Mouse (Mus musculus) megakaryocyte, adult 5-6 weeks (primary cell): ENCODE data around the gene Magi1. TPM values are rescaled to one million over a fixed set of nuclear protein-coding genes. Genes with fewer than 3 reads are reported as not detected.

Experiments
- ATAC-seq: 2 replicates; pipeline ENCODE4 v1.8.0; 2016; ENCODE audit warnings: mild to moderate bottlenecking, inconsistent platforms; ENCODE audit not compliant: poor library complexity, severe bottlenecking
- total RNA-seq, 2 experiments: library from RNA; stranded (forward) in 1 of 2; stranded (reverse) in 1 of 2; fragments of 153-499, 151-499 nt in 1 of 2; fragments of 221-1000, 200-1000 nt in 1 of 2; gene quantifications; 2 replicates each; pipeline versions ENCODE4 v1.2.3 to v1.2.4; 2015 to 2017

Gene Magi1
- total RNA-seq, 2 experiments from 2014 or later: 0.09 TPM; not detected in 1

GRCm38 (mm10) chr6:93845080-93845479, 438.6 kb downstream of the Magi1 start:
- no peak for ATAC-seq

- no peak for ATAC-seq
Measured at GRCm38 (mm10) chr6:93844576-93844975, 439.1 kb downstream of the Magi1 start.

DNA sequence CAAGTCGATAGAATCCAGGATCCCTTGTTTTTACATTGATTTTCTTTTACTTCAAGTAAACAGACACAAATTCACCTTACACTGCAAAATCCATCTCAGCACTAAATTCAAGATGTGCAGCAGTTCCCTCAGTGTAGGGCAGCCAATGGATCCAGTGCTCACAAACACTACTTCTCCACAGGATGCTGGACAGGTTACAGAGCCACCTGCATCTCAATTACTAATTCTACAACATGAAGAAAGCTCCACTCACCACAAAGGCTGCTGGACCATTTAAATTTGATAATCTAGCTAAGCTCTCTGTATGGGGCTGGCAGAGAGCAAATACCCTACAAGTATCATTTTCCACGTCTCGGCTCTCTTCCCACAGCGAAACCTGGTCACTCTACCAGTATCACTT, 445.3 kb downstream of the Magi1 start:
- no peak for ATAC-seq

DNA sequence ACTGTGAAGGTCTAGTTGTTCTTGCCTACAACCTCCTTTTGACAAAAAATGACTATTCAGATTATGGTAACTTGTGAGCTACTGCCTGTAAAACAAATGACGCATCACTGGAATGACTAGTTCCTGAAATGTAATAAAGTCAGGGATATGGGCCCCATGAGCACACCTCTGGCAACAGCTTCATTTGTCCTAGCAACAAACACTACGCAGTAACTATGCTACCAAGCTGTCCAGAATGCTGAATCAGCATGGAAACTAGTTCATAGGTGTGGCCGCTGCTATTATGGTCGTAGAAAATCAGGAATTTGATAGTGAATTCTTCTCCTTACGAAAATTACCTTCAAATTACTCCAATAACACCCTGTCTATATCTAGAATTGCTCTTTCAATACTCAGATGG, 447.1 kb downstream of the Magi1 start:
- ATAC-seq: no peak

DNA sequence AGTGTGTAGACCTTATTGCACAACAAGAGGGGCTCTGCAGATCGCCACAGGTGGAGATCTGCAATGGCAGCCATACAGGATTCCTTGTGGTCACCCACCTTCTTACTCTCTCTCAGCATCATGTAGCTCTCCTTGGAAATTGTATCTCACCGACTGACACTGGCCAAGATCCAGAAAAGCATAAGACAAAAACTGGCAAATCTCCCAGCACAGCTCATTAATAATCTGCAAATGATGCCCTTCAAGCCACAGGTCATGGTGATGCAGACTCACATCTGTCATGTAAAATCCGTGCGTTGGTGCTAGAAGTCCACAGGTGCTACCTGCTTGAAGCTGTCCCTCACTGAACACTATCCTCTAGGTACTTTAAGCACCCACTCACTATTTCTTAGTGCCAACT, 448.5 kb downstream of the Magi1 start:
- ATAC-seq: no peak

GRCm38 (mm10) chr6:93828262-93828661, 455.5 kb downstream of the Magi1 start:
- no peak for ATAC-seq

DNA sequence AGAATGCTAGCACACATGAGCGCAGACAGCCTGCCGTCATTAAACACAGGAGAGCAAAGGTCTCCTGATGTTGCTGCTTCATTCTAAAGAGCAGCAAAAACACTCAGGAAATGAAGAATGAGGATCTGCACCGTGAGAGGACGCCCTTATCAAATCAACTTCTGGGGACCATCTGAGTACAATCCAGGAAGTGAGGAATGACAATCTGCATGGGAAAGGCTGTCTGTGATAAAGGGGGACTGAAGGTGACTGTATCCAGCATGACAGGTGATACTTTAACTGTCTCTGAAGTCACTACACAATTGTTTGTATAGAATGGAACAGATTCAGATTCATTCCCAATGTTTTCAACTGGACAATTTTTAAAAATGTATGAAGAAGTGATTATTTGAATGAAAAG, 456.8 kb downstream of the Magi1 start:
- ATAC-seq: no peak

DNA sequence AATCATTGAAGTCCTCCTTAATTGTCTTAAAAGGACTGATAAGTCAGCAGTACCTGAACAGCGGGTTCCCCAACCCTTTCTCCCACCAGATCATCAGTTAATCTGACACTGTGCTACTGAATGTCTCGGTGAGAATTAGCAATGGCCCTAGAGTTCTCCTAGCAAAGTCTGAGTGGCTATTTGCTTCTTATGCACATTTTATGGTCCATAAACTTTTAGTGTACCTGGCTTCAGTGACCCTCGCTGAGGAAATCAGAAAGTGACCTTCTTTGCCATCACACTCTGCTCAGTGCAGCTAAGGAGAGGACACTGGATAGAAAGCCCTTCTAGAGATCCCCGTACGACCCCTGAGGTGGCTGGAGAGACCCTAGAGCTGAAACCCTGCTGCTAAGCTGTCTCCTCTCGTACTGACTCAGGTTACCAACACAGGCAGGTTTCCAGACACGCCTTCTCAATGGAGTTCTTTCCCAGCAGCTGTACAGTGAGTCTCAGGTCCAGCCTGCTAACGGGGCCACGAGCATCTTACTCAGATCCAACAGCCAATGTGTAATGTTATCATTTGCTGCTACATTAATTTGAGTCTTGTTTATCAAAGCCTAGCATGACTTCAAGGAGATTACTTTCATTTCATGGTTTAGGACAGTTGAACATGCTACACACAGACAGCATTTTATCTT, 461.4 kb downstream of the Magi1 start:
- ATAC-seq: no peak

GRCm38 (mm10) chr6:93821512-93821911, 462.2 kb downstream of the Magi1 start:
- ATAC-seq: no peak

DNA sequence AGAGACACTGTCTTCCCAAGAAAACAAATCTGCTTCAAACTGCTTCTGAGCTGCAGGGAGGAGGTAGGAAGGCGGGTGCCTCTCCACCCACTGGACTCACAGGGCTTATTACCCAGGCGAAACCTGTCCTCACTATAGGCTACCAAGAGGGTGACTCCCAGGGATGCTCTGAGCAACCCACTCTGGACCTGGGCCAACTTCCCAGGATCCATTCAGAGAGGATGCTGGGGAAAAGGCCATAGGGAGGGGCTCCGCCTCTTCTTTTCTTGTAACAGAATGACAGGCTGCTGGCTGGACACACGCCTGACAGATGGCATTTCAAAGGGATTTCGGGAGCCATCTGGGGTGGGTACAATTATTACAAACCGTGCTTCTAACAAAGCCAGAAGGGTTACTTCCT, 463.8 kb downstream of the Magi1 start:
- no peak for ATAC-seq

- no peak for ATAC-seq
Measured at GRCm38 (mm10) chr6:93819282-93819681, 464.4 kb downstream of the Magi1 start.

- ATAC-seq: no peak
Measured at GRCm38 (mm10) chr6:93818494-93818893, 465.2 kb downstream of the Magi1 start.

DNA sequence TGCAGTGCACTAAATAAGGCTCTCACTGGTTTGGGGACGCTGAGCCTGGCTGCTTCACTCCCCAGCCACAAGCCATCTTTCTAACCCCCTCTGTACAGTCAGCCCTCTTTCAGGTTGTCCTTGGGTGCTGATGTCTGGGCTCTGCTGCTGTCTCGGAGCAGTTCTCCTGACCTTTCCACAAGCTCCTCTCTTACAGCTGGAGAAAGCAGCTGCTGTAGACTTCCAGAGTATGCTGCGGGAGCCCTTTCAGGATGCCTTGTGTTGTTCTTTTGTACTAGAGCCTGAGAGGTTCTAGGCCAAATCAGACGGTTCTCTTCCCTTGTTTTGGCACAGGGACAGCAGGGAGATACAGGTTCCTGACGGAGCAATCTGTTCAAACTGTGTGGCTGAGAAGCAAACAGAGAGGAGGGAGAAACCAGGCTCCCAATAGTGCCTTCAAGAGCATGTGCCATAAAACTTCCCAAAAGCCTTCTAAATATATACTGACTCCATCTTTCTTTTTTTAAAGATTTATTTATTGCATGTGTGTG, 478.2 kb downstream of the Magi1 start:
- no peak for ATAC-seq

GRCm38 (mm10) chr6:93802390-93802789, 481.3 kb downstream of the Magi1 start:
- no peak for ATAC-seq

DNA sequence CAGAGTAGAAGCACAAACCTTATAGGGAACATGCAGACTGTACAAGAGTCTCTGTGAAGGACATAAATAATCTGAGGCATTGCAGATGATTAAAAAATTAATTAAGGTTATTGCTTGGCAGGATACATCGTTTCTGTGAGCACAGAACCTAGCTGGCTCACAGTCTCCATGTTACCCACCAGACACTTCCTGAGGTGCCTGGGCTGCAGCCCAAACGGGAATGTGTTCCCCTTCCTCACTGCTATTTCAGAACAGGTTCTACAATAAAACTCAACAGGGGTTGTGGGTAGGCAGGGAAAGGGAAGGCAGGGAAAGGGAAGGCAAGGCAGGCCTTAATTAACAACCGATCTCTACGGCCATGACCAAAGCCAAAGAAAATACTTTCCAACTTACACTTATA, 483.3 kb downstream of the Magi1 start:
- ATAC-seq: no peak

- ATAC-seq: no peak
Measured at GRCm38 (mm10) chr6:93792309-93793215, 491.2 kb downstream of the Magi1 start.

GRCm38 (mm10) chr6:93789721-93790120, 494.0 kb downstream of the Magi1 start:
- no peak for ATAC-seq

- no peak for ATAC-seq
Measured at GRCm38 (mm10) chr6:93787042-93787441, 496.7 kb downstream of the Magi1 start.

DNA sequence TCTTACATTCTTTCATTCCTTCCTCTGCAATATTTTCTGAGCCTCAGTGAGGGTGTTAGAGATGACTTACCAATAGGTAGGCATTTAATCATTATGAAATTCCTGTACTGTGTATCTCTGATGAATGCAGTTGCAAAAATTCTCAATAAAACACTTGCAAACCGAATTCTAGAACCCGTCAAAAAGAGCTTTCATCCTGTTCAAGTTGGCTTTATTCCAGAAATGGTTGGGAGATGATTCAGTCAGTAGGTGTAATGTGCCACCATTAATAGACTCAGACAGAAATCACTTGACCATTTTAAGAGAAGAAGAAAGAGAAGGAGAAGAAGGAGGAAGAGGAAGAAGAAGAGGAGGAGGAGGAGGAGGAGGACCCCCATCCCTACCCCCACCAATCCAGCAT, 497.5 kb downstream of the Magi1 start:
- no peak for ATAC-seq

DNA sequence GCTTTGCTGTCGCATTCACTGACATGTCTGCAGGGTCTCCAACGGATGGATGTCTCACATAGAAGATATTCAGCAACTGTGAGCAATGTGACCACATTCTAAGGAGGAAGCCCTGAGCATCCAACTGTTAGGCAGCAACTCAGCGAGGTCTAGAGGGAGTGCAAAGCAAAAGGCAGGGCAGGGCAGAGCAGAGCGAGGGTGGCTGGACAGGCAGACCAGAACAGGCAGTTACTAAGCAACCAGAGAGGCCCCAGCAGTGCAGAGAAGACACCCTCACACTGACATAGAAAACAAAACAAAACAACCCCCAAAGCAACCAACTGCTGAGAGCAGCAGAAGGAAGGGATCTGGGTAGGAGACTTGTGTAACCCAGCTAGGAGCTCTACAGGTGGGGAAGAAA, 512.6 kb downstream of the Magi1 start:
- peak; percentile 75 for ATAC-seq

GRCm38 (mm10) chr6:93770283-93771025, 513.3 kb downstream of the Magi1 start:
- peak; percentile 78 for ATAC-seq
